Mouse (Mus musculus): ENCODE measurements at regions not wholly inside any gene's neighbourhood (a gene's known extent, or its start where the extent isn't known, plus 50 kb on each side); places are given as distances from the start of the nearest gene placed in this dataset.

- TF ChIP-seq CTCF (IDR thresholded peaks at IDR 0.05; ENCODE audit: extremely low read depth, insufficient read depth, low read length) (no peak), POLR2A (IDR thresholded peaks at IDR 0.05; ENCODE audit: extremely low read depth, insufficient read depth, low read length) (no peak)
- H3K4me1 ChIP-seq (ENCODE audit: control insufficient read depth, insufficient read depth, low read length), result no peaks in the 10 kb centered on the region
Observed at GRCm38 (mm10) chr2:133383135-133383920, 168.6 kb upstream of the Bmp2 start.

GRCm38 (mm10) chr2:133385297-133385696 lies 166.7 kb upstream of the Bmp2 start:
- Histone ChIP-seq H3K27ac (ENCODE audit: insufficient read depth, low read length) (no peak overlapping the region), H3K4me3 (ENCODE audit: insufficient read depth, low read length) (no peak overlapping the region), H3K4me1 (ENCODE audit: control insufficient read depth, insufficient read depth, low read length) (no peaks in the 10 kb centered on the region)
- TF ChIP-seq CTCF (IDR thresholded peaks at IDR 0.05; ENCODE audit: extremely low read depth, insufficient read depth, low read length), result no peak
- TF ChIP-seq POLR2A (IDR thresholded peaks at IDR 0.05; ENCODE audit: extremely low read depth, insufficient read depth, low read length), result no peak

More at GRCm38 (mm10) chr2:133383135-133383920, 168.6 kb upstream of the Bmp2 start:
- Histone ChIP-seq H3K27ac (ENCODE audit: insufficient read depth, low read length) (no peak overlapping the region), H3K4me3 (ENCODE audit: insufficient read depth, low read length) (no peak overlapping the region)

- TF ChIP-seq POLR2A (IDR thresholded peaks at IDR 0.05; ENCODE audit: extremely low read depth, insufficient read depth, low read length), result no peak
- no peak for TF ChIP-seq CTCF (IDR thresholded peaks at IDR 0.05; ENCODE audit: extremely low read depth, insufficient read depth, low read length)
- Histone ChIP-seq H3K27ac (ENCODE audit: insufficient read depth, low read length) (no peak overlapping the region), H3K4me3 (ENCODE audit: insufficient read depth, low read length) (no peak overlapping the region), H3K4me1 (ENCODE audit: control insufficient read depth, insufficient read depth, low read length) (no peaks in the 10 kb centered on the region)
Observed at GRCm38 (mm10) chr2:133387349-133387748, 164.6 kb upstream of the Bmp2 start.

- no peak overlapping the region for H3K4me3 ChIP-seq (ENCODE audit: insufficient read depth, low read length)
- H3K4me1 ChIP-seq (ENCODE audit: control insufficient read depth, insufficient read depth, low read length), result no peaks in the 10 kb centered on the region
- TF ChIP-seq CTCF (IDR thresholded peaks at IDR 0.05; ENCODE audit: extremely low read depth, insufficient read depth, low read length) (no peak), POLR2A (IDR thresholded peaks at IDR 0.05; ENCODE audit: extremely low read depth, insufficient read depth, low read length) (no peak)
- H3K27ac ChIP-seq (ENCODE audit: insufficient read depth, low read length), result no peak overlapping the region
Observed at GRCm38 (mm10) chr2:133392298-133392697, 159.7 kb upstream of the Bmp2 start.

- no peak for TF ChIP-seq POLR2A (IDR thresholded peaks at IDR 0.05; ENCODE audit: extremely low read depth, insufficient read depth, low read length)
- no peak for TF ChIP-seq CTCF (IDR thresholded peaks at IDR 0.05; ENCODE audit: extremely low read depth, insufficient read depth, low read length)
- H3K4me1 ChIP-seq (ENCODE audit: control insufficient read depth, insufficient read depth, low read length), result no peaks in the 10 kb centered on the region
Observed at GRCm38 (mm10) chr2:133397566-133397965, 154.4 kb upstream of the Bmp2 start.

GRCm38 (mm10) chr2:133399059-133399690 lies 152.8 kb upstream of the Bmp2 start:
- no peaks in the 10 kb centered on the region for H3K4me1 ChIP-seq (ENCODE audit: control insufficient read depth, insufficient read depth, low read length)
- no peak overlapping the region for H3K27ac ChIP-seq (ENCODE audit: insufficient read depth, low read length)
- TF ChIP-seq POLR2A (IDR thresholded peaks at IDR 0.05; ENCODE audit: extremely low read depth, insufficient read depth, low read length) (no peak), CTCF (IDR thresholded peaks at IDR 0.05; ENCODE audit: extremely low read depth, insufficient read depth, low read length) (no peak)
- H3K4me3 ChIP-seq (ENCODE audit: insufficient read depth, low read length), result no peak overlapping the region

More at GRCm38 (mm10) chr2:133397566-133397965, 154.4 kb upstream of the Bmp2 start:
- Histone ChIP-seq H3K4me3 (ENCODE audit: insufficient read depth, low read length) (no peak overlapping the region), H3K27ac (ENCODE audit: insufficient read depth, low read length) (no peak overlapping the region)

- Histone ChIP-seq H3K4me3 (ENCODE audit: insufficient read depth, low read length) (no peak overlapping the region), H3K27ac (ENCODE audit: insufficient read depth, low read length) (no peak overlapping the region), H3K4me1 (ENCODE audit: control insufficient read depth, insufficient read depth, low read length) (no peaks in the 10 kb centered on the region)
- no peak for TF ChIP-seq CTCF (IDR thresholded peaks at IDR 0.05; ENCODE audit: extremely low read depth, insufficient read depth, low read length)
- TF ChIP-seq POLR2A (IDR thresholded peaks at IDR 0.05; ENCODE audit: extremely low read depth, insufficient read depth, low read length), result no peak
Observed at GRCm38 (mm10) chr2:133400963-133401362, 151.0 kb upstream of the Bmp2 start.

- no peak overlapping the region for H3K4me3 ChIP-seq (ENCODE audit: insufficient read depth, low read length)
- H3K4me1 ChIP-seq (ENCODE audit: control insufficient read depth, insufficient read depth, low read length), result no peaks in the 10 kb centered on the region
- H3K27ac ChIP-seq (ENCODE audit: insufficient read depth, low read length), result no peak overlapping the region
- TF ChIP-seq POLR2A (IDR thresholded peaks at IDR 0.05; ENCODE audit: extremely low read depth, insufficient read depth, low read length), result no peak
- no peak for TF ChIP-seq CTCF (IDR thresholded peaks at IDR 0.05; ENCODE audit: extremely low read depth, insufficient read depth, low read length)
Observed at GRCm38 (mm10) chr2:133416990-133417581, 134.9 kb upstream of the Bmp2 start.

GRCm38 (mm10) chr2:133419686-133420303 lies 132.2 kb upstream of the Bmp2 start:
- TF ChIP-seq POLR2A (IDR thresholded peaks at IDR 0.05; ENCODE audit: extremely low read depth, insufficient read depth, low read length) (no peak), CTCF (IDR thresholded peaks at IDR 0.05; ENCODE audit: extremely low read depth, insufficient read depth, low read length) (no peak)
- no peak overlapping the region for H3K27ac ChIP-seq (ENCODE audit: insufficient read depth, low read length)
- H3K4me3 ChIP-seq (ENCODE audit: insufficient read depth, low read length), result no peak overlapping the region
- H3K4me1 ChIP-seq (ENCODE audit: control insufficient read depth, insufficient read depth, low read length), result no peaks in the 10 kb centered on the region
